Mouse (Mus musculus) limb, embryonic 11.5 days (tissue): ENCODE data around the gene Fat3. TPM values are rescaled to one million over a fixed set of nuclear protein-coding genes. Genes with fewer than 3 reads are reported as not detected.

Experiments used
- ATAC-seq: fragments of 200-750 bp; cut with Nextera tagmentation; 2 replicates; pipeline ENCODE4 v1.8.0; 2017; ENCODE audit warnings: low read depth; ENCODE audit not compliant: insufficient number of reproducible peaks, low FRiP score, low TSS enrichment
- DNase-seq: peaks from one replicate; pipeline ENCODE4 v3.0.0-alpha.2; 2015; ENCODE audit warnings: low spot score
- H3K27ac ChIP-seq: fragments of 300-500 bp; sonication (generic); replicated peaks from 2 replicates; pipeline ENCODE4 v1.5.1; 2014; ENCODE audit warnings: low read depth, mild to moderate bottlenecking, low read length
- H3K27me3 ChIP-seq: fragments of 300-500 bp; sonication (generic); 2 replicates; pipeline ENCODE4 v1.6.1; 2014; ENCODE audit warnings: mild to moderate bottlenecking, low read length, mixed read lengths; ENCODE audit not compliant: control insufficient read depth, insufficient read depth
- H3K36me3 ChIP-seq: fragments of 300-500 bp; sonication (generic); 2 replicates; pipeline ENCODE4 v1.6.1; 2014; ENCODE audit warnings: mild to moderate bottlenecking, low read length, moderate library complexity, mixed read lengths; ENCODE audit not compliant: control insufficient read depth, insufficient read depth
- H3K4me1 ChIP-seq: fragments of 300-500 bp; sonication (generic); 2 replicates; pipeline ENCODE4 v1.6.1; 2014; ENCODE audit warnings: low read length, mixed read lengths; ENCODE audit not compliant: control insufficient read depth, insufficient read depth
- H3K4me2 ChIP-seq: fragments of 300-500 bp; sonication (generic); 2 replicates; pipeline ENCODE4 v1.6.1; 2014; ENCODE audit warnings: low read depth, mild to moderate bottlenecking, moderate library complexity; ENCODE audit not compliant: severe bottlenecking
- H3K4me3 ChIP-seq: fragments of 300-500 bp; sonication (generic); 2 replicates; pipeline ENCODE4 v1.5.1; 2014; ENCODE audit warnings: low read depth, low read length
- H3K9ac ChIP-seq: fragments of 300-500 bp; sonication (generic); 2 replicates; pipeline ENCODE4 v1.6.1; 2014; ENCODE audit warnings: mild to moderate bottlenecking, low read length
- H3K9me3 ChIP-seq: fragments of 300-500 bp; sonication (generic); 2 replicates; pipeline ENCODE4 v1.6.1; 2016; ENCODE audit warnings: low read length; ENCODE audit not compliant: control insufficient read depth
- WGBS: fragments of 180-500 bp; shearing (Covaris S2); extraction: QIAGEN DNeasy Blood & Tissue Kit; methylation state at CpG from one replicate; pipeline ENCODE4 v1.1.7; 2014; 5-methylcytosine and 5-hydroxymethylcytosine counted together
- polyA plus RNA-seq: library from polyadenylated mRNA; unstranded; fragments of >200 nt; fragmentation: Nextera tagmentation; extraction: Ambion mirVana; gene quantifications from 2 replicates; pipeline ENCODE4 v1.2.1, GENCODE M21; 2014

Gene Fat3
- polyA plus RNA-seq, 1 experiment from 2014 or later, result 3.4 TPM

DNA sequence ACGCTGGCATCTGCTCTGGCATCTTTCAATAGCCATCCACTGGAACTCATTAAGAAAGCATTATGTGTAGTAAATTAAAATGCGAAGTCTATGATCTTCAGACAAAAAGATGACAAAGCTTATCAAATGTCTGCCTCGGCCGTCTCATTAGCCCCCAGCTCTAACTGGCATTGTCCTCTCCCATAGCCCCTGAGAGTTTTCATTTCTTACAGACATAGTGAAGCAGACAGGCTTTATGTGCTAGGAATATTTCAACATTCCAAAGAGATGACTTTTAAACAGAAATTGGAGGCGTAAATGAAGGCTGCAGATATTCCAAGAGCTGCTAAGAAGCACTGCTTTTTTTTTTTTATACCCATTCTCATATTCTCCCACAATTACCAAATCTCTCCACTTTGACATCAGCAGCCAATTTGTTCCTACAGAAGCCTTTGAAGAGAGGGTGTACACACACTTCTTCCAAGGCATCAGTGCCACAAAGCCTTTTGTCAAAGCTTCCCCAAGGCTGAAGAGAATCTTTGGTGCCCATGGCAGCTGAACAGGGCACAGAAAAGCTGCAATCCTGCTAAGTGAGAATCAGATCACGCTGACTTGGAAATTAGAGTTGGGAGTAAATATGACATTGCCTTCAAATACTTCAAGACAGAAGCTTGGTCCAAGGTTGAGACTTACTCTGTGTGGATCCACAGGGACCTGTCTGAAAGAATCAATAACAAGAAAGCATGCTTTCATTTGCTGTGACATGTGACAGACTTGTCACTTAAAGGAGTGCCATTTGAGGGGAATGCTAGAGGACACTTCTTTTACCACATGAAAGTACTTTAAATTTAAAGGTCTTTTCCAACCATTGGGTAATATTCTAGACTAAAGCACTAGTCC, 206.9 kb downstream of the Fat3 start:
- Histone ChIP-seq H3K4me2 (no peak overlapping the region), H3K27me3 (no peaks in the 10 kb centered on the region), H3K4me3 (no peak overlapping the region), H3K9me3 (no peaks in the 10 kb centered on the region), H3K27ac (no peak overlapping the region), H3K4me1 (no peaks in the 10 kb centered on the region), H3K9ac (no peak overlapping the region), H3K36me3 (no peaks in the 10 kb centered on the region)
- ATAC-seq, result no peak
- 81% methylated on average over 6 of the region's 6 CpGs for WGBS
- DNase-seq, result no peak

DNA sequence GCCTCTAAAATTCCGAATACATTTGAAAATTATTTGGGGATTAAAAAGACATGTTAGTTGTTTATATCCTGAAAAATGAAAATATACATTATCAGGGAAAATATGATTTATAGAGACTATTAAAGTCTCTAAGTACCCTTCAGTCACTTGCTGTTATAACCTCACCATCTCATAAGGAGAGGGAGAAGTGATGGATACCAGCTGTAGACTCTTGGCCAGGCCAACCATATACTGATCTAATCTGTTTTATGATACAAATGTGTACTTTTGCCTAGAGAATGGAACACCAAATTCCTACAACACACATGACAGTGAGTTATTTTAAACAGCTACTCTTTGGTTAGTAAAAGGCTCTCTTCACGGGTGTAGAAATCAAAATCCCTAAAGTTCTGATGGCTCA, 208.6 kb downstream of the Fat3 start:
- H3K9ac ChIP-seq, result no peak overlapping the region
- no peaks in the 10 kb centered on the region for H3K4me1 ChIP-seq
- no peak overlapping the region for H3K27ac ChIP-seq
- no peak overlapping the region for H3K4me3 ChIP-seq
- no peaks in the 10 kb centered on the region for H3K9me3 ChIP-seq
- ATAC-seq (no peak), DNase-seq (no peak)
- 87% methylated on average over 2 of the region's 2 CpGs for WGBS
- H3K36me3 ChIP-seq, result no peaks in the 10 kb centered on the region
- no peaks in the 10 kb centered on the region for H3K27me3 ChIP-seq
- H3K4me2 ChIP-seq, result no peak overlapping the region

DNA sequence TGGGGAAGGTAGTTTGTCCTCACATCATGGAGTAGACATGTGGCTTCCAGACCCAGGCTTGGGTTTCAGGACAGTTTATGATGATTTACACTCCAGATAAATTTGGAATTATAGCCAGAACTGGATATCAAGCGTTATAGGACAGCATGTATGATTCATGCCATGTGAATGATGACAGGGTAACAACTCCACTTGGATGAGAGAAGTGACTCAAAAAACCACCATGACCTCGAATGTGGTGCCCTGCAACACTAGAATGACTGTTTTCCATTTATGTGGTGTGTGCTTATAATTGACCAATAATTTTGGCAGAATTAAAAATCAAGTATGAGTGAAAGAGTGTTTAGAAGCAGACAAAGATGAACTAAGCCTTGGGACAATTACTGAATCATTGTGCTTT, 210.2 kb downstream of the Fat3 start:
- DNase-seq (no peak), ATAC-seq (no peak)
- Histone ChIP-seq H3K4me3 (no peak overlapping the region), H3K4me1 (no peaks in the 10 kb centered on the region), H3K27ac (no peak overlapping the region), H3K9me3 (no peaks in the 10 kb centered on the region), H3K9ac (no peak overlapping the region), H3K36me3 (no peaks in the 10 kb centered on the region), H3K27me3 (no peaks in the 10 kb centered on the region), H3K4me2 (no peak overlapping the region)
- 76% methylated on average over 2 of the region's 2 CpGs for WGBS

- H3K9me3 ChIP-seq, result no peaks in the 10 kb centered on the region
- H3K4me2 ChIP-seq, result no peak overlapping the region
- H3K9ac ChIP-seq, result no peak overlapping the region
- ATAC-seq (no peak), DNase-seq (no peak)
- no peaks in the 10 kb centered on the region for H3K36me3 ChIP-seq
- H3K27me3 ChIP-seq, result no peaks in the 10 kb centered on the region
- H3K4me1 ChIP-seq, result no peaks in the 10 kb centered on the region
- WGBS, result 78% methylated on average over 1 of the region's 1 CpGs
- H3K27ac ChIP-seq, result no peak overlapping the region
- H3K4me3 ChIP-seq, result no peak overlapping the region
Measured at GRCm38 (mm10) chr9:16283033-16283432, 218.1 kb downstream of the Fat3 start.

- Histone ChIP-seq H3K4me3 (no peak overlapping the region), H3K36me3 (no peaks in the 10 kb centered on the region), H3K27ac (no peak overlapping the region), H3K4me1 (no peaks in the 10 kb centered on the region), H3K4me2 (no peak overlapping the region), H3K9me3 (no peaks in the 10 kb centered on the region), H3K9ac (no peak overlapping the region), H3K27me3 (no peaks in the 10 kb centered on the region)
- ATAC-seq (no peak), DNase-seq (no peak)
Measured at GRCm38 (mm10) chr9:16282291-16282804, 218.7 kb downstream of the Fat3 start.

GRCm38 (mm10) chr9:16275589-16275988, 225.5 kb downstream of the Fat3 start:
- DNase-seq (no peak), ATAC-seq (no peak)
- WGBS, result 59% methylated on average over 2 of the region's 2 CpGs
- Histone ChIP-seq H3K4me2 (no peak overlapping the region), H3K27ac (no peak overlapping the region), H3K9ac (no peak overlapping the region), H3K4me1 (no peaks in the 10 kb centered on the region), H3K36me3 (no peaks in the 10 kb centered on the region), H3K27me3 (no peaks in the 10 kb centered on the region), H3K9me3 (no peaks in the 10 kb centered on the region), H3K4me3 (no peak overlapping the region)

GRCm38 (mm10) chr9:16274130-16274529, 227.0 kb downstream of the Fat3 start:
- whole genome bisulfite sequencing, result 89% methylated on average over 4 of the region's 4 CpGs
- no peak overlapping the region for H3K4me3 ChIP-seq
- no peaks in the 10 kb centered on the region for H3K4me1 ChIP-seq
- H3K9me3 ChIP-seq, result no peaks in the 10 kb centered on the region
- H3K36me3 ChIP-seq, result no peaks in the 10 kb centered on the region
- H3K4me2 ChIP-seq, result no peak overlapping the region
- DNase-seq, result no peak
- no peak for ATAC-seq
- no peaks in the 10 kb centered on the region for H3K27me3 ChIP-seq
- H3K27ac ChIP-seq, result no peak overlapping the region
- no peak overlapping the region for H3K9ac ChIP-seq

DNA sequence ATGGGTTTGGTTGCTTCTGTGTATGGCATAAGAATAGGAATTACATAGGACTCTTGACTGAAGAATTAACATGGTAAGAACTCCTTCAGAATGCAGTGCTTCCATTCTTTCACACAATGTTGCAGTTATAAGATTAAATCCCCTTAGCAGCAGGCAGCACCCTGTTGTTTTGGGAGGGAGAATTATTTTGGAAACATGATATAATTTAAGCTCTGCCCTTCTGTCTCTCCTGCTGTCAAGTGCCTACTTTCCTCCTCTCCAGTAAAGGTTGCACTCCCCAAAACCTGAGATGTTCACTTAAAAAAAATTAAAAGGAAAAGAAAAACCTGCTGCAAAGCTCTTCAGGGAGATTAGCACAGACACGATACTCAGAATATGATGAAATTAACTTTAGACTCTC, 228.3 kb downstream of the Fat3 start:
- DNase-seq, result no peak
- 90% methylated on average over 1 of the region's 1 CpGs for WGBS

DNA sequence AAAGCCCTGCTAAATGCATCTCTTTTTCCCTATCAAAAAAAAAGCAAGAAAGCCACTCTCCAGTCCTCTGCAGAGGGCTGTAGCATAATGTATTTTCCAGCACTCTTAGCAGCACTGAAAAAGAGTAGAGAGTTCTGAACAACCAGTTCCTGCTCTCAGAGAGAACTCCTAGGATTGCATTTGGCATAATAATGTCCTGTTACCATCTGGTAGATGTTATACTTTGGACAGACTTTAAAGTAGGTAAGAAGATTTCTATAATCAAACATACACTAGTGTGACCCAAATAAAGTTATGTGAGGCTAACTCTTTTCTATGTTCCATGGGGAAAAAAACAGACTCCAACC, 230.3 kb downstream of the Fat3 start:
- Histone ChIP-seq H3K9ac (no peak overlapping the region), H3K4me3 (no peak overlapping the region), H3K36me3 (no peaks in the 10 kb centered on the region), H3K27me3 (no peaks in the 10 kb centered on the region), H3K4me1 (no peaks in the 10 kb centered on the region), H3K4me2 (no peak overlapping the region), H3K9me3 (no peaks in the 10 kb centered on the region), H3K27ac (no peak overlapping the region)
- DNase-seq, result no peak
- no peak for ATAC-seq

More for the DNA sequence above, 228.3 kb downstream of the Fat3 start:
- no peak overlapping the region for H3K9ac ChIP-seq
- no peak for ATAC-seq
- no peaks in the 10 kb centered on the region for H3K27me3 ChIP-seq
- no peak overlapping the region for H3K4me3 ChIP-seq
- no peak overlapping the region for H3K27ac ChIP-seq
- no peaks in the 10 kb centered on the region for H3K9me3 ChIP-seq
- H3K4me2 ChIP-seq, result no peak overlapping the region
- H3K36me3 ChIP-seq, result no peaks in the 10 kb centered on the region
- H3K4me1 ChIP-seq, result no peaks in the 10 kb centered on the region
